Mouse (Mus musculus): ENCODE measurements around the gene Tmc6. TPM values are rescaled to one million over a fixed set of nuclear protein-coding genes. Genes with fewer than 3 reads are reported as not detected.
"Not testable (repeated sequence)": the region's sequence is repeated elsewhere in the genome, so short reads cannot be mapped to it uniquely, and the experiment has no call there.

The Tmc6 gene
- polyA plus RNA-seq, 1 experiment from 2014 or later = 30.6 TPM

- Histone ChIP-seq H3K36me3 (no peaks in the 10 kb centered on the region), H3K9me3 (no peaks in the 10 kb centered on the region), H3K4me1 (peaks cover 32% of the 10 kb centered on the region), H3K27ac (no peak overlapping the region), H3K4me3 (no peak overlapping the region), H3K27me3 (ENCODE audit: insufficient read depth, poor library complexity, severe bottlenecking) (peaks cover 10% of the 10 kb centered on the region)
- WGBS = 79% methylated on average over 7 of the region's 7 CpGs
- no peak for DNase-seq (ENCODE audit: low spot score)
Measured at GRCm38 (mm10) chr11:117801650-117802049, 19.7 kb upstream of the Tmc6 start.

GRCm38 (mm10) chr11:117800038-117800437, 18.0 kb upstream of the Tmc6 start:
- H3K4me1 ChIP-seq = peaks cover 34% of the 10 kb centered on the region
- WGBS = 82% methylated on average over 7 of the region's 7 CpGs

GRCm38 (mm10) chr11:117799174-117799573, 17.2 kb upstream of the Tmc6 start:
- 54% methylated on average over 5 of the region's 5 CpGs for WGBS
- Histone ChIP-seq H3K27ac (0 out of 2 replicates have a peak overlapping the region, but pooled peaks have one; percentile 0), H3K36me3 (no peaks in the 10 kb centered on the region), H3K4me1 (peaks cover 34% of the 10 kb centered on the region), H3K9me3 (no peaks in the 10 kb centered on the region), H3K4me3 (peak overlapping the region; percentile 37; the same call in 1 of the 2 replicates), H3K27me3 (ENCODE audit: insufficient read depth, poor library complexity, severe bottlenecking) (peaks cover 10% of the 10 kb centered on the region)
- DNase-seq (ENCODE audit: low spot score) = no peak

More at GRCm38 (mm10) chr11:117800038-117800437, 18.0 kb upstream of the Tmc6 start:
- Histone ChIP-seq H3K27ac (no peak overlapping the region), H3K9me3 (no peaks in the 10 kb centered on the region), H3K36me3 (no peaks in the 10 kb centered on the region), H3K27me3 (ENCODE audit: insufficient read depth, poor library complexity, severe bottlenecking) (peaks cover 10% of the 10 kb centered on the region), H3K4me3 (no peak overlapping the region)
- DNase-seq (ENCODE audit: low spot score) = no peak

- H3K9me3 ChIP-seq = no peaks in the 10 kb centered on the region
- 14% methylated on average over 2 of the region's 2 CpGs for WGBS
- H3K27me3 ChIP-seq (ENCODE audit: insufficient read depth, poor library complexity, severe bottlenecking) = peaks cover 5% of the 10 kb centered on the region; the same call in 1 of the 2 replicates
- no peaks in the 10 kb centered on the region for H3K36me3 ChIP-seq
- H3K27ac ChIP-seq = peak overlapping the region; percentile 74
- peak overlapping the region; percentile 37 for H3K4me3 ChIP-seq
- peak; percentile 85 for DNase-seq (ENCODE audit: low spot score)
- H3K4me1 ChIP-seq = peaks cover 37% of the 10 kb centered on the region
Measured at GRCm38 (mm10) chr11:117798160-117798541, 16.2 kb upstream of the Tmc6 start.

GRCm38 (mm10) chr11:117797511-117798159, 15.6 kb upstream of the Tmc6 start, which contains the start of gene 6030468B19Rik:
Gene 6030468B19Rik (plus strand): TSS chr11:117797660.
- H3K27me3 ChIP-seq (ENCODE audit: insufficient read depth, poor library complexity, severe bottlenecking) = peaks cover 7% of the 10 kb centered on the region; the same call in 1 of the 2 replicates
- no peaks in the 10 kb centered on the region for H3K9me3 ChIP-seq
- no peaks in the 10 kb centered on the region for H3K36me3 ChIP-seq
- WGBS = 29% methylated on average over 9 of the region's 9 CpGs
- H3K27ac ChIP-seq = peak within 1 kb of the TSS; percentile 74
- H3K4me3 ChIP-seq = peak within 1 kb of the TSS; percentile 37
- H3K4me1 ChIP-seq = peaks cover 38% of the 10 kb centered on the region
- peak; percentile 92 for DNase-seq (ENCODE audit: low spot score)

GRCm38 (mm10) chr11:117796954-117797353, 15.0 kb upstream of the Tmc6 start:
- no peak for DNase-seq (ENCODE audit: low spot score)
- H3K27me3 ChIP-seq (ENCODE audit: insufficient read depth, poor library complexity, severe bottlenecking) = peaks cover 13% of the 10 kb centered on the region
- H3K9me3 ChIP-seq = no peaks in the 10 kb centered on the region
- H3K4me3 ChIP-seq = no peak overlapping the region
- H3K36me3 ChIP-seq = no peaks in the 10 kb centered on the region
- H3K4me1 ChIP-seq = peaks cover 45% of the 10 kb centered on the region
- peak overlapping the region; percentile 74; the same call in 1 of the 2 replicates for H3K27ac ChIP-seq
- WGBS = 34% methylated on average over 5 of the region's 5 CpGs

GRCm38 (mm10) chr11:117794035-117794551, 12.1 kb upstream of the Tmc6 start:
- no peak overlapping the region for H3K27ac ChIP-seq
- no peaks in the 10 kb centered on the region for H3K36me3 ChIP-seq
- H3K4me3 ChIP-seq = no peak overlapping the region
- H3K4me1 ChIP-seq = peaks cover 58% of the 10 kb centered on the region
- H3K27me3 ChIP-seq (ENCODE audit: insufficient read depth, poor library complexity, severe bottlenecking) = peaks cover 37% of the 10 kb centered on the region
- WGBS = 51% methylated on average over 4 of the region's 4 CpGs
- H3K9me3 ChIP-seq = no peaks in the 10 kb centered on the region
- DNase-seq (ENCODE audit: low spot score) = no peak

- Histone ChIP-seq H3K4me3 (peak overlapping the region; percentile 55), H3K4me1 (peaks cover 41% of the 10 kb centered on the region), H3K27me3 (ENCODE audit: insufficient read depth, poor library complexity, severe bottlenecking) (peaks cover 36% of the 10 kb centered on the region), H3K9me3 (no peaks in the 10 kb centered on the region), H3K27ac (peak overlapping the region; percentile 73), H3K36me3 (no peaks in the 10 kb centered on the region)
- 10% methylated on average over 22 of the region's 22 CpGs for WGBS
- peak; percentile 96 for DNase-seq (ENCODE audit: low spot score)
Measured at GRCm38 (mm10) chr11:117792281-117792888, 10.4 kb upstream of the Tmc6 start.

GRCm38 (mm10) chr11:117791441-117791761, 9.4 kb upstream of the Tmc6 start:
- DNase-seq (ENCODE audit: low spot score) = no peak
- Histone ChIP-seq H3K4me3 (no peak overlapping the region), H3K4me1 (peaks cover 35% of the 10 kb centered on the region), H3K27me3 (ENCODE audit: insufficient read depth, poor library complexity, severe bottlenecking) (peaks cover 35% of the 10 kb centered on the region), H3K27ac (peak overlapping the region; percentile 56; the same call in 1 of the 2 replicates), H3K9me3 (no peaks in the 10 kb centered on the region), H3K36me3 (no peaks in the 10 kb centered on the region)
- WGBS = 74% methylated on average over 9 of the region's 9 CpGs

- WGBS = 26% methylated on average over 23 of the region's 23 CpGs
- peaks cover 30% of the 10 kb centered on the region for H3K4me1 ChIP-seq
- H3K36me3 ChIP-seq = no peaks in the 10 kb centered on the region
- H3K4me3 ChIP-seq = peak overlapping the region; percentile 42
- peak overlapping the region; percentile 56 for H3K27ac ChIP-seq
- H3K9me3 ChIP-seq = no peaks in the 10 kb centered on the region
- H3K27me3 ChIP-seq (ENCODE audit: insufficient read depth, poor library complexity, severe bottlenecking) = peaks cover 35% of the 10 kb centered on the region
- peak; percentile 87 for DNase-seq (ENCODE audit: low spot score)
Measured at GRCm38 (mm10) chr11:117790703-117791440, 8.9 kb upstream of the Tmc6 start.

GRCm38 (mm10) chr11:117790286-117790685, 8.3 kb upstream of the Tmc6 start:
- 8% methylated on average over 14 of the region's 14 CpGs for WGBS
- peak; percentile 87 for DNase-seq (ENCODE audit: low spot score)
- peak overlapping the region; percentile 56 for H3K27ac ChIP-seq

GRCm38 (mm10) chr11:117788481-117788880, 6.5 kb upstream of the Tmc6 start:
- not testable (repeated sequence) for H3K4me3 ChIP-seq; H3K9me3 ChIP-seq; H3K27ac ChIP-seq; H3K36me3 ChIP-seq; DNase-seq (ENCODE audit: low spot score)
- H3K4me1 ChIP-seq = peaks cover 30% of the 10 kb centered on the region
- peaks cover 53% of the 10 kb centered on the region for H3K27me3 ChIP-seq (ENCODE audit: insufficient read depth, poor library complexity, severe bottlenecking)
- 85% methylated on average over 7 of the region's 7 CpGs for WGBS

More at GRCm38 (mm10) chr11:117790286-117790685, 8.3 kb upstream of the Tmc6 start:
- Histone ChIP-seq H3K4me3 (peak overlapping the region; percentile 42), H3K36me3 (no peaks in the 10 kb centered on the region), H3K9me3 (no peaks in the 10 kb centered on the region), H3K4me1 (peaks cover 30% of the 10 kb centered on the region), H3K27me3 (ENCODE audit: insufficient read depth, poor library complexity, severe bottlenecking) (peaks cover 35% of the 10 kb centered on the region)

Measured in heart, embryonic 10.5 days (tissue).